In genomic region chr2:180117485-180118194, GRCm38 (mm10) we compare ENCODE assay signal across 8 mouse cellular contexts. TPM values are rescaled to one million over a fixed set of nuclear protein-coding genes. Genes with fewer than 3 reads are reported as not detected.
DNase-seq lines count a peak whose midpoint lies in the region; ATAC-seq and TF ChIP-seq lines count a peak whose summit lies in the region.

No protein-coding gene starts in this region.

- no peak for TF ChIP-seq EP300 in lung, postnatal 0 days (IDR thresholded peaks at IDR 0.05)

- WGBS in bone marrow, adult 2 months = 22% methylated on average over 13 of the region's 13 CpGs
- 7% methylated on average over 13 of the region's 13 CpGs for WGBS in forebrain, embryonic 11.5 days
- 8% methylated on average over 13 of the region's 13 CpGs for WGBS in hindbrain, postnatal 0 days
- 6% methylated on average over 13 of the region's 13 CpGs for WGBS in lung, postnatal 0 days

- peak overlapping the region; percentile 68 for H3K4me2 ChIP-seq in forebrain, embryonic 11.5 days (ENCODE audit: low read depth, low read length, severe bottlenecking)
- peak overlapping the region; percentile 70 for H3K4me2 ChIP-seq in hindbrain, postnatal 0 days (ENCODE audit: low read depth, low read length)
- no peak overlapping the region for H3K4me2 ChIP-seq in lung, postnatal 0 days (replicated peaks; ENCODE audit: low read depth, low read length)

- H3K4me3 ChIP-seq in layer of hippocampus, adult 2 months = no peak overlapping the region
- no peak overlapping the region for H3K4me3 ChIP-seq in bone marrow, adult 2 months (replicated peaks; ENCODE audit: control insufficient read depth, low read depth, low read length)
- H3K4me3 ChIP-seq in forebrain, embryonic 11.5 days (ENCODE audit: low read depth, low read length) = peak overlapping the region; percentile 13; the same call in 1 of the 2 replicates
- no peak overlapping the region for H3K4me3 ChIP-seq in hindbrain, postnatal 0 days (ENCODE audit: low read length)
- no peak overlapping the region for H3K4me3 ChIP-seq in lung, postnatal 0 days (ENCODE audit: low read depth, low read length)

- ATAC-seq in forebrain, embryonic 11.5 days (replicated peaks; ENCODE audit: low FRiP score) = peak; percentile 71
- peak; percentile 19; the same call in 1 of the 2 replicates for ATAC-seq in hindbrain, postnatal 0 days
- ATAC-seq in lung, postnatal 0 days = no peak

- no peaks in the 10 kb centered on the region for H3K9me3 ChIP-seq in forebrain, embryonic 11.5 days (ENCODE audit: control insufficient read depth, low read length)
- no peaks in the 10 kb centered on the region for H3K9me3 ChIP-seq in hindbrain, postnatal 0 days (ENCODE audit: low read length)
- no peaks in the 10 kb centered on the region for H3K9me3 ChIP-seq in lung, postnatal 0 days (ENCODE audit: low read length)

- H3K27ac ChIP-seq in layer of hippocampus, adult 2 months = peak overlapping the region; percentile 87; the same call in 1 of the 2 replicates
- peak overlapping the region; percentile 70; the same call in 1 of the 2 replicates for H3K27ac ChIP-seq in bone marrow, adult 2 months (ENCODE audit: control insufficient read depth, insufficient read depth, low read depth, low read length, poor library complexity)
- H3K27ac ChIP-seq in forebrain, embryonic 11.5 days (ENCODE audit: low read depth, low read length) = peak overlapping the region; percentile 88
- peak overlapping the region; percentile 77; the same call in 1 of the 2 replicates for H3K27ac ChIP-seq in hindbrain, postnatal 0 days
- peak overlapping the region; percentile 81 for H3K27ac ChIP-seq in lung, postnatal 0 days (ENCODE audit: low read length)

- TF ChIP-seq CTCF in layer of hippocampus, adult 2 months (conservative IDR thresholded peaks at IDR 0.05) = no peak
- TF ChIP-seq CTCF in bone marrow, adult 2 months (IDR thresholded peaks at IDR 0.05; ENCODE audit: control insufficient read depth, insufficient read depth, low read length) = no peak
- TF ChIP-seq CTCF in hindbrain, postnatal 0 days (IDR thresholded peaks at IDR 0.05; ENCODE audit: low read depth) = no peak
- TF ChIP-seq CTCF in lung, postnatal 0 days (IDR thresholded peaks at IDR 0.05) = no peak

- peaks cover 4% of the 10 kb centered on the region; the same call in 1 of the 2 replicates for H3K4me1 ChIP-seq in bone marrow, adult 2 months (ENCODE audit: control insufficient read depth, insufficient read depth, low read length)
- peaks cover 21% of the 10 kb centered on the region for H3K4me1 ChIP-seq in forebrain, embryonic 11.5 days (replicated peaks; ENCODE audit: control insufficient read depth, insufficient read depth, low read length)
- peaks cover 37% of the 10 kb centered on the region for H3K4me1 ChIP-seq in hindbrain, postnatal 0 days (ENCODE audit: insufficient read depth, low read length)
- peaks cover 50% of the 10 kb centered on the region for H3K4me1 ChIP-seq in lung, postnatal 0 days (ENCODE audit: insufficient read depth, low read depth, low read length)

- DNase-seq in layer of hippocampus, adult 2 months (ENCODE audit: low spot score in 2 of 2) = peak; percentile 51 to 66
- no peak for DNase-seq in layer of hippocampus, postnatal 25 days (ENCODE audit: extremely low spot score in 1 of 2, low spot score in 1 of 2)
- peak; percentile 84 for DNase-seq in forebrain, embryonic 11.5 days (ENCODE audit: low spot score)
- DNase-seq in hindbrain, postnatal 0 days (ENCODE audit: low spot score) = peak; percentile 86
- peak; percentile 84 for DNase-seq in lung, postnatal 0 days (ENCODE audit: low spot score)
- peak; percentile 67 for DNase-seq in right cerebral cortex, postnatal 25 days
- no peak for DNase-seq in c-Kit-positive CD71-positive TER-119-positive erythroid progenitor cells, embryonic 14.5 days (ENCODE audit: low spot score)

- peak overlapping the region; percentile 49 for H3K9ac ChIP-seq in forebrain, embryonic 11.5 days (ENCODE audit: low read length)
- H3K9ac ChIP-seq in hindbrain, postnatal 0 days (replicated peaks; ENCODE audit: low read length) = no peak overlapping the region
- no peak overlapping the region for H3K9ac ChIP-seq in lung, postnatal 0 days (replicated peaks; ENCODE audit: low read depth)

- TF ChIP-seq POLR2A in bone marrow, adult 2 months (IDR thresholded peaks at IDR 0.05; ENCODE audit: borderline replicate concordance, control insufficient read depth, low read depth, low read length) = no peak

- no peaks in the 10 kb centered on the region for H3K36me3 ChIP-seq in forebrain, embryonic 11.5 days (ENCODE audit: control insufficient read depth, insufficient read depth, low read length)
- no peaks in the 10 kb centered on the region for H3K36me3 ChIP-seq in hindbrain, postnatal 0 days (ENCODE audit: insufficient read depth, low read length)
- H3K36me3 ChIP-seq in lung, postnatal 0 days (ENCODE audit: insufficient read depth, low read length) = no peaks in the 10 kb centered on the region

- H3K27me3 ChIP-seq in forebrain, embryonic 11.5 days (ENCODE audit: control insufficient read depth, insufficient read depth, low read length) = no peaks in the 10 kb centered on the region
- no peaks in the 10 kb centered on the region for H3K27me3 ChIP-seq in hindbrain, postnatal 0 days (ENCODE audit: insufficient read depth, low read length)
- H3K27me3 ChIP-seq in lung, postnatal 0 days (replicated peaks; ENCODE audit: insufficient read depth, low read length) = no peaks in the 10 kb centered on the region

RNA-seq across cellular contexts. Expression of gene Osbpl2, which starts 1.5 kb away (rescaled TPM):
- total RNA-seq in layer of hippocampus, adult 2 months (2021) = 10 to 100 TPM; 46.0 to 49.2 TPM
- total RNA-seq in layer of hippocampus, postnatal 25 days (2021) = 10 to 100 TPM; 46.6 to 47.0 TPM
- polyA plus RNA-seq in bone marrow, adult 2 months (2011; ENCODE audit: insufficient read depth, insufficient read length, low replicate concordance, missing spikeins) = 10.2 and 14.2 TPM in 2 replicates
- 40.9 and 43.8 TPM in 2 replicates for polyA plus RNA-seq in forebrain, embryonic 11.5 days (2014; fragmentation: Nextera tagmentation; extraction: Ambion mirVana)
- 39.2 and 44.0 TPM in 2 replicates for total RNA-seq in hindbrain, postnatal 0 days (2014; rRNA removed)
- 56.0 and 57.9 TPM in 2 replicates for polyA plus RNA-seq in hindbrain, postnatal 0 days (2015; fragmentation: Nextera tagmentation; extraction: Ambion mirVana)
- 35.3 and 36.1 TPM in 2 replicates for polyA plus RNA-seq in lung, postnatal 0 days (2015; fragmentation: Nextera tagmentation; extraction: Ambion mirVana)

RNA-seq across cellular contexts. Expression of gene Hrh3, which starts 13.4 kb away (rescaled TPM):
- total RNA-seq in layer of hippocampus, adult 2 months (2021) = 10 to 100 TPM; 46.4 to 47.6 TPM
- total RNA-seq in layer of hippocampus, postnatal 25 days (2021) = 10 to 100 TPM; 45.3 to 50.7 TPM
- polyA plus RNA-seq in bone marrow, adult 2 months (2011; ENCODE audit: insufficient read depth, insufficient read length, low replicate concordance, missing spikeins) = not detected in 2 replicates
- 0.95 and 1.1 TPM in 2 replicates for polyA plus RNA-seq in forebrain, embryonic 11.5 days (2014; fragmentation: Nextera tagmentation; extraction: Ambion mirVana)
- total RNA-seq in hindbrain, postnatal 0 days (2014; rRNA removed) = 5.9 and 11.4 TPM in 2 replicates
- polyA plus RNA-seq in hindbrain, postnatal 0 days (2015; fragmentation: Nextera tagmentation; extraction: Ambion mirVana) = 3.4 and 3.6 TPM in 2 replicates
- 0.14 TPM in 1 of 2 replicates, not detected in the other for polyA plus RNA-seq in lung, postnatal 0 days (2015; fragmentation: Nextera tagmentation; extraction: Ambion mirVana)

RNA-seq across cellular contexts. Expression of gene Mtg2, which starts 47.3 kb away (rescaled TPM):
- 10 to 100 TPM; 19.2 to 22.7 TPM for total RNA-seq in layer of hippocampus, adult 2 months (2021)
- total RNA-seq in layer of hippocampus, postnatal 25 days (2021) = 10 to 100 TPM; 17.6 to 17.9 TPM
- 3.5 and 8.2 TPM in 2 replicates for polyA plus RNA-seq in bone marrow, adult 2 months (2011; ENCODE audit: insufficient read depth, insufficient read length, low replicate concordance, missing spikeins)
- 32.3 and 34.8 TPM in 2 replicates for polyA plus RNA-seq in forebrain, embryonic 11.5 days (2014; fragmentation: Nextera tagmentation; extraction: Ambion mirVana)
- total RNA-seq in hindbrain, postnatal 0 days (2014; rRNA removed) = 17.2 and 17.3 TPM in 2 replicates
- polyA plus RNA-seq in hindbrain, postnatal 0 days (2015; fragmentation: Nextera tagmentation; extraction: Ambion mirVana) = 23.3 and 23.9 TPM in 2 replicates
- 18.7 and 18.9 TPM in 2 replicates for polyA plus RNA-seq in lung, postnatal 0 days (2015; fragmentation: Nextera tagmentation; extraction: Ambion mirVana)

RNA-seq across cellular contexts. Expression of gene Adrm1, which starts 53.6 kb away (rescaled TPM):
- total RNA-seq in layer of hippocampus, adult 2 months (2021) = 100 to 1,000 TPM; 105 to 108 TPM
- total RNA-seq in layer of hippocampus, postnatal 25 days (2021) = 100 to 1,000 TPM; 104 to 108 TPM
- polyA plus RNA-seq in bone marrow, adult 2 months (2011; ENCODE audit: insufficient read depth, insufficient read length, low replicate concordance, missing spikeins) = 45.5 and 50.2 TPM in 2 replicates
- polyA plus RNA-seq in forebrain, embryonic 11.5 days (2014; fragmentation: Nextera tagmentation; extraction: Ambion mirVana) = 200 and 207 TPM in 2 replicates
- total RNA-seq in hindbrain, postnatal 0 days (2014; rRNA removed) = 107 and 119 TPM in 2 replicates
- polyA plus RNA-seq in hindbrain, postnatal 0 days (2015; fragmentation: Nextera tagmentation; extraction: Ambion mirVana) = 207 and 210 TPM in 2 replicates
- polyA plus RNA-seq in lung, postnatal 0 days (2015; fragmentation: Nextera tagmentation; extraction: Ambion mirVana) = 119 and 136 TPM in 2 replicates

Comparison
In these comparisons a context has a peak if more than half of its experiments do, and no peak if none do; other contexts are left out.
1. DNase-seq: peak in layer of hippocampus, adult 2 months (2 of 2), forebrain, embryonic 11.5 days (single experiment), hindbrain, postnatal 0 days (single experiment), lung, postnatal 0 days (single experiment) and right cerebral cortex, postnatal 25 days (single experiment); none in layer of hippocampus, postnatal 25 days (0 of 2) and c-Kit-positive CD71-positive TER-119-positive erythroid progenitor cells, embryonic 14.5 days (single experiment).
2. Peak in every context shown above with its lines, with median percentiles within 50 percentile points of each other: H3K27ac ChIP-seq.